Mouse (Mus musculus) kidney, postnatal 25 days (tissue): ENCODE results near the gene Hist1h2ad.
"Not testable (repeated sequence)": the region's sequence is repeated elsewhere in the genome, so short reads cannot be mapped to it uniquely, and the experiment has no call there.

Source experiments
- DNase-seq, 2 experiments: peaks; one replicate each; pipeline ENCODE4 v3.0.0; 2021; ENCODE audit warnings: mixed read lengths in 2 of 2

Gene Hist1h2ad

GRCm38 (mm10) chr13:23570261-23571021 is 3.7 kb upstream of the Hist1h2ad start:
- not testable (repeated sequence) for DNase-seq

- DNase-seq: peak in 1 of 2 experiments; percentile 60
Measured at GRCm38 (mm10) chr13:23571022-23571503, 3.1 kb upstream of the Hist1h2ad start, which contains the start of the genes Hist1h2ae and Hist1h2bg. Hist1h2ae (minus strand) TSS chr13:23571220. Hist1h2bg (plus strand) TSS chr13:23571396.

DNA sequence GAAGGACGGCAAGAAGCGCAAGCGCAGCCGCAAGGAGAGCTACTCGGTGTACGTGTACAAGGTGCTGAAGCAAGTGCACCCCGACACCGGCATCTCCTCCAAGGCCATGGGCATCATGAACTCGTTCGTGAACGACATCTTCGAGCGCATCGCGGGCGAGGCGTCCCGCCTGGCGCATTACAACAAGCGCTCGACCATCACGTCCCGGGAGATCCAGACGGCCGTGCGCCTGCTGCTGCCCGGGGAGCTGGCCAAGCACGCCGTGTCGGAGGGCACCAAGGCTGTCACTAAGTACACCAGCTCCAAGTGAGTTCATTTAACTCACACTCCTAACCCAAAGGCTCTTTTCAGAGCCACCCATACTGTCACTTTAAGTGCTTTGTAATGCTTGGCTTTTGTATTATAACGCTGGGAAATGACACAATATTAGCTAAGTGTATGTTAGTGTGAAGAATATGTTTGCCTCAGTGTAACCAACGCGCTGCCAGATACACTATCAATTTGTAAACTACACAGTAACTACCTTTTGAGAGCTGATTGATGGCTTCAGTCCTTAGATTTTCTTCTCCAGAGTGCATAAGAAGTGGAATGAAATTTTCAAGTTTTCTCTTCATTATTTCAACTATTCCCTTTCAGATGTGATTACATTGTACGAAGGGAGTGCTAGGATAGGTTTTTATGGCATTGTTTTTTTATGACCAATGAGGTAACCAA is 2.5 kb upstream of the Hist1h2ad start:
- DNase-seq: not testable (repeated sequence)

GRCm38 (mm10) chr13:23572218-23573033 is 1.8 kb upstream of the Hist1h2ad start:
- DNase-seq: no peak

- not testable (repeated sequence) for DNase-seq
Measured at GRCm38 (mm10) chr13:23573034-23573897, 915 bp upstream of the Hist1h2ad start.

DNA sequence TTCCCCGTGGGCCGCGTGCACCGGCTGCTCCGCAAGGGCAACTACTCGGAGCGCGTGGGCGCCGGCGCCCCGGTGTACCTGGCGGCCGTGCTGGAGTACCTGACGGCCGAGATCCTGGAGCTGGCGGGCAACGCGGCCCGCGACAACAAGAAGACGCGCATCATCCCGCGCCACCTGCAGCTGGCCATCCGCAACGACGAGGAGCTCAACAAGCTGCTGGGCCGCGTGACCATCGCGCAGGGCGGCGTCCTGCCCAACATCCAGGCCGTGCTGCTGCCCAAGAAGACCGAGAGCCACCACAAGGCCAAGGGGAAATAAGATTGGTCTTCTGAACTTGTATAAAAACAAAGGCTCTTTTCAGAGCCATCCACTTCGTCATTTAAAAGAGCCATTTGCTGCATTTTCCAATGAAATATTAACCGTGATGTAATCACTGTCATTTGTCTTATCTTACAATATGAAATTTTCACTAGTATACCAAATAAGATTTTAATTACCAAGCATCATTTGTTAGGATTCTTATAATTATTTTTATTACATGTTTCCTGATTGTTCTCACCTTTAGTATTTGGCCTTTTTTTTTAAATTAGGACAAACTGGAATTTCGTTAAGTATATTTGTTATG is 477 bp downstream of the Hist1h2ad start:
- DNase-seq: not testable (repeated sequence)

GRCm38 (mm10) chr13:23575271-23575851 is 1.2 kb downstream of the Hist1h2ad start, which contains the start of gene Hist1h3d:
Hist1h3d (plus strand) TSS chr13:23575763.
- DNase-seq: no peak

DNA sequence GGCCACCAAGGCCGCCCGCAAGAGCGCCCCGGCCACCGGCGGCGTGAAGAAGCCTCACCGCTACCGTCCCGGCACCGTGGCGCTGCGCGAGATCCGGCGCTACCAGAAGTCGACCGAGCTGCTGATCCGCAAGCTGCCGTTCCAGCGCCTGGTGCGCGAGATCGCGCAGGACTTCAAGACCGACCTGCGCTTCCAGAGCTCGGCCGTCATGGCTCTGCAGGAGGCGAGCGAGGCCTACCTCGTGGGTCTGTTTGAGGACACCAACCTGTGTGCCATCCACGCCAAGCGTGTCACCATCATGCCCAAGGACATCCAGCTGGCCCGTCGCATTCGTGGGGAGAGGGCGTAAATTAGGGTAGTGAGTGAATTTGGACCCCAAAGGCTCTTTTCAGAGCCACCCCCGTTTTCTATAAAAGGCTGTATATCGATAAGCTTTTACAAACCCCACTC is 1.7 kb downstream of the Hist1h2ad start:
- DNase-seq: not testable (repeated sequence)

- DNase-seq: no peak
Measured at GRCm38 (mm10) chr13:23576351-23576881, 2.2 kb downstream of the Hist1h2ad start.

DNA sequence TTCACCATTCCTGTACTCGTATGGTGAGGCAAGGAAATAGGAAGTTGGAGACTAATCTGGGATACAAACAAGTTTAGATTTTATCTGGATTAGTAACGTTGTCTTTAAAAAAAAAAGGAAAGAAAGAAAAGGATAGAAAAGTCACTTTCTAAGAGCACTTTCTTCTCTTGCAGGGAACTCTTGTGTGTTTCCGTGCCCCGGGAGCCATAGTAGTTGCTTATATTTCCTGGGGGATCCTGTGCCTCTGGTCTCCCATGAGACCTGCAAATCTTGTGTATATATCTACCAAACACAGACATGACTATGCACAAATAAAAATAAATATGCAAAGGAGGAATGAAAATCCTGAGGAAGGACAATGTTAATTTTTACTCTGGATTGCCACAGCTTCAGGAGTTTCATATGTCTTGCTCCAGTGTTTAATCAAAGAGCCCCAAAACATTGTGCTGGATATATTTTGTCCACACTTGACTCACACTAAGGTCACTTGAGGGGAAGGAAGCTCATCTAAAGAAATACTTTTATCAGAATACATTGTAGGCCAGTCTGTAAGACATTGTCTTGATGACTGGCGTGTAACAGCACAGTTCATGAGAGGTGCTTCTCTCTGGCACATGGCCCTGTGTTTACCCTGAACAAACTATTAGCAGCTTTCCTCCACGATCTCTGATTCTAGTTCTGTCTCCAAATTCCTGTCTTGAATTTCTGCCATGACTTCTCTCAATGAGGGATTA is 2.9 kb downstream of the Hist1h2ad start:
- DNase-seq: no peak

- no peak for DNase-seq
Measured at GRCm38 (mm10) chr13:23577835-23578234, 3.7 kb downstream of the Hist1h2ad start.

DNA sequence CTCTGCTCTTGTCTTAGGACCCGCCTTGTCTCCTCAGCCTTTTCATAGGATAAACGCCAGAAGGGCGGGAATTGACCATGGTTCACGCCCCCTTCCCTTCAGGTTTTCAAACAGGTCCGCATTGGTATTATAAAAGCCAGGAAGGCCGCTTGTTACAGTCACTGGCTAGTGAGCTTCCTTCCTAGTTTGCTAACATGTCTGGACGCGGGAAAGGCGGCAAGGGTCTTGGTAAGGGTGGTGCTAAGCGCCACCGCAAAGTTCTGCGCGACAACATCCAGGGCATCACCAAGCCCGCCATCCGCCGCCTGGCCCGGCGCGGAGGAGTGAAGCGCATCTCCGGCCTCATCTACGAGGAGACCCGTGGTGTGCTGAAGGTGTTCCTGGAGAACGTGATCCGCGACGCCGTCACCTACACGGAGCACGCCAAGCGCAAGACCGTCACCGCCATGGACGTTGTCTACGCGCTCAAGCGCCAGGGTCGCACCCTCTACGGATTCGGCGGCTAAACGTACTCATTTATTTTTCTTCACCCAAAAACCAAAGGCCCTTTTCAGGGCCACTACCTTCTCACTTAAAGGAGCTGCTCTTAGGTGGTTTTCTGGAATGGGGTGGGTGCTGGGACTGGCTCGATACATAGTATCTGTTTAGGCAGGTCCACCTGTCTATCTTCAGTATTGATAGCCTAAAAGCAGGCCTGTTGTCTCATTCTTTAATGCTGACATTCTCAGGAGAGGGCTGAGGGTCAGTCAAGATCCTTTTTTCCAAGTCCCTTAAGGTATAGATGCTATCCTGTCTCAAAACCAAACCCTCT is 7.4 kb downstream of the Hist1h2ad start, which contains the start of gene Hist1h4d:
Gene Hist1h4d, plus strand, starts transcription at position 191 of the 811 bp plus-strand sequence.
- peak; percentile 96 for DNase-seq

DNA sequence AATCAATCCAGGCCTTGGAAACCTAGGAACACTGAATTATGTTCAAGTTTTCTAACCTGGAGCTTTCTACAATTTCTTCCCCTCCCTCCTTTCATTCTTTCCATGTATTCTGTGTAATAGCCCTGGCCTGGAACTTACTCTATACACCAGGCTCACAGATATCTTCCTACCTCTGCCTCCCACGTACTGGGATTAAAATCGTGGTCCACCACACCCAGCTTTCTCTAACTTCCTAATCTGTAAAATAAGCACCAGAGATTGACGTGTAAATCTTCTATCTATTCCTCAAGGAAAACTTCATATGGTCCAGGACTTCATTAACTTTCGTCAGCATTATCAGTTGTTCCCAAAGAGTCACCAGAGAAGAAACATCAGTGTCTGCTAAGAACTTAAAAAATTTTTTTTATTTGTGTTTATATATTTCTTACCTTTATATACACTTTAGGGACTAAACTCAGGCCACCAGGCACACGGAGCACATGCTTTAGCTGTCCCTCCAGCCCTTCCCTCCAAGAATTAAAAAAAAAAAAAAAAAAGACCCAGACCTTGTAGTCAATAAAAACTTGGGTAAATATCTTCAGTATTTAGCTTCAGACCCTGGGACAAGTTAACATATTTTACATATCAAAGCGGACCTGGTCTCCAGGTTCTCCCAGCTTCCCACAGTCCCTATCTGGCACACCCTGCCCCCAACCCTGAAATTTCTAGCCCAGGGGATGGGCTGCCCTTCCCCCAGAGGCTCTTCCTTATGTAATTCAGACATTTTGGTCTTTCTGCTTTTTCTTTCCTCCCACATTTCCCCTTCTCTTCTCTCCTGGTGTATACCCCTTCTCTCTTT is 8.3 kb downstream of the Hist1h2ad start:
- DNase-seq: no peak

DNA sequence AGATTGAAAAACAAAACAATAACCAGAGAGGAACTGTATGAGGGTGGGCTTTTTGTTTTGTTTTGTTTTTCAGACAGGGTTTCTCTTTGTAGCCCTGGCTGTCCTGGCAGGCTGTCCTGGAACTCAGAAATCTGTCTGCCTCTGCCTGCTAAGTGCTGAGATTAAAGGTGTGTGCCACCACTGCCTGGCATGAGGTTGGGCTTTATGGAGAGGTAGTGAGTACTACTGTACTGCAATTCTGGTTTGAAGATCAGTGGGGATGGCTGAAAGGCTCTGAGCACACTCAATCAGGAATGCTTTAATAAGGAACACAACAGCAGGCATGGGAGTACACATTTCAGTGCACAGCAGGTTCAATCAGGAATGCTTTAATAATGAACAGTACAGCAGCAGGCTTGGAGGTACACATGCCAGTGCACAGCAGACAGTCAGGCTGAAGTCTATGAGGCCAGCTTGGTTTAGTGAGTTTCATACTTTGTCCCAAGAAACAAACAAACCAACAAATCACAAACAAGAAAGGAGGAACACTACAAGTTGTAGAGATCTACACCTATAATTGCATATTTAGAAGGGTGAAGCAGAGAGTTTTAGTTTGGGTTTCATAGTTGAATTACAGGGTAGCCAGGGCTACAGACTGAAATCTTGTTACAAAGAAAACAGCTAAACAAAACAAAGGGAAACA is 9.3 kb downstream of the Hist1h2ad start:
- DNase-seq: no peak

- DNase-seq: no peak
Measured at GRCm38 (mm10) chr13:23584331-23584730, 10.2 kb downstream of the Hist1h2ad start.

DNA sequence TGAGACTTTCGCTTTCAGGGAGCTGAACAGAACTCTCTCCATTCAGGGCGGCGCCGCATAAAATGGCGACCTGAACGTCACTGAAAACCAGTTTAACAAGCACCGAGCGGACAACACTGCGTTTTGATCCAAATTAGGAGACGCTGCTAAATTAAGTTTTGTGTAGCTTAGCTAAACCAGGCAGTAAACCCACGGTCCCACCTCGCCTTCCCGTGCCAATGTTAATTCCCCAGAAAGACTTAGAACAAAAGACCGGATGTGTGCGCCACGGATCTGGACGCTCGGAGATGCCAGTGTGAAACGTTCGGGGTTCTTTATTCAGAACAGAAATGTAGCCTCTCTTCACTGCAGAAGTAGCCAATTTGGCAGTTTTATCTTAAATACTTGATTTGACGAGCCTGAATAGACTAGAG is 10.9 kb downstream of the Hist1h2ad start:
- DNase-seq: peak; percentile 71 to 82

DNA sequence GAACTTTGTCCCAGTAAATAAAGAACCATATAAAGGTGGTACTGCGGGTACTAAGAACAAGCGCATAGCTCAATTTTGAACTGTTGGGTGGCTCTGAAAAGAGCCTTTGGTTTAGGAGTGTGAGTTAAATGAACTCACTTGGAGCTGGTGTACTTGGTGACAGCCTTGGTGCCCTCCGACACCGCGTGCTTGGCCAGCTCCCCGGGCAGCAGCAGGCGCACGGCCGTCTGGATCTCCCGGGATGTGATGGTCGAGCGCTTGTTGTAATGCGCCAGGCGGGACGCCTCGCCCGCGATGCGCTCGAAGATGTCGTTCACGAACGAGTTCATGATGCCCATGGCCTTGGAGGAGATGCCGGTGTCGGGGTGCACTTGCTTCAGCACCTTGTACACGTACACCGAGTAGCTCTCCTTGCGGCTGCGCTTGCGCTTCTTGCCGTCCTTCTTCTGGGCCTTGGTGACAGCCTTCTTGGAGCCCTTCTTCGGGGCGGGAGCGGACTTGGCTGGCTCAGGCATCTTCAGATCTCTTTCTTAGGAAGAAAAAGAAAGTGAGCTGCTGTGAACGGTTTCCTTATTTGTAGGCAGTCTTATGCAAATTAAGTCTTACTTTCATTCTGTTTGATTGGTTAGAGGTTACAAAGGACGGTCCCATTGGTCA is 11.4 kb downstream of the Hist1h2ad start:
- peak; percentile 43 to 75 for DNase-seq
